Mouse (Mus musculus) lung, postnatal 0 days (tissue): ENCODE results near the gene Ptgfrn.

Source experiments
- CTCF ChIP-seq: IDR thresholded peaks from 2 replicates; pipeline ENCODE4 v1.5.1; 2016; ENCODE audit warnings: antibody characterized with exemption, mild to moderate bottlenecking
- EP300 ChIP-seq: IDR thresholded peaks from 2 replicates; pipeline ENCODE4 v1.6.1; 2016; ENCODE audit warnings: antibody characterized with exemption, mild to moderate bottlenecking, control low read depth

DNA sequence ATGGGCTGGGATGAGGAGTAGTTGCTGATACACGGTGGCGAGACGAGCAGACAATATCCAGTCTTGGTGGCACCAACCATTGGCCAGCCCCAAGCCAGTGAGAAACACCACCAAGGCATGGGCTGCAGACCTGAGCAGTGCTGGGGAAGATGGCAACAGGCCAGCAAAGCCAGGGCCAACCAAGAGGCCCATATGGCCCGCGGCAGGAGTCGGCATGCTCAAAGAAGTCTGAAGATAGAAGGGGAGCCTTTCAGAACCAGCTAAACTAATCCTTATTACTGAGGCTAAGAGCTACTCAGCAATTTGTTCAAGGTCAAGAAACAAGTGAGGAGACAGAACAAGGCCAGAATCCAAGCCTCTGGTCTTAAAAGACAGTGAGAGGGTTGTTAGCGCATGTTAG, 8.9 kb downstream of the Ptgfrn start:
- TF ChIP-seq EP300: no peak
- TF ChIP-seq CTCF: no peak
